Mouse (Mus musculus): ENCODE data around the gene Gpr108. TPM values are rescaled to one million over a fixed set of nuclear protein-coding genes. Genes with fewer than 3 reads are reported as not detected.
A peak's percentile ranks its signal among the peaks of the same experiment; 100 is the strongest.

Gpr108 gene
- polyA plus RNA-seq, 1 experiment from 2014 or later, result 61.7 TPM

- in situ Hi-C loops (cut with MboI; ENCODE audit: low pct_unique_long_range_greater_than_20kb), result no loop called here
- no peak for TF ChIP-seq CTCF (IDR thresholded peaks at IDR 0.05)
- DNase-seq (ENCODE audit: low read depth, low spot score), result no peak
- ATAC-seq, result no peak
- no peaks in the 10 kb centered on the region for H3K27me3 ChIP-seq
- POLR2A ChIA-PET, result no interaction called here
- CTCF ChIA-PET, result no interaction called here
Observed at GRCm38 (mm10) chr17:57260351-57260750, 12.1 kb upstream of the Gpr108 start.

DNA sequence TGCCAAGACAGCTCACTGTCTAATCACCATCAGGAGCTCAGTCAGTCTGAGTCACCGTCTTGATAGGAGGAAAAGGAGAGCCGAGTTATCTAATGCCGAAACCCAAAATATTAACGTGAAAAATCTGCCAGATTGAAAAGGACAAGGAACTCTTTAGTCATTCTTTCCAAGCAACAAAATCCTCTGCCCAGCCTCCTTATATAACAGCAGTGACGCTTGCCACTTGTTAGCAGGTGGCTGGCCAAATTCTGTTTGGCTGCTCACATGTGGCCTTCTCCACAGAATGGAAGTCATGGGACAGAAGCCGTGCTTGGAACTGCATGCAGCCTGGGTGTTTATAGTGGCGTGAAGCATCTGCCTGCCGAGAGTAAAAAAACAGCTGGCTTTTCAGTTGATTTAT, 11.5 kb upstream of the Gpr108 start:
- H3K27me3 ChIP-seq, result no peaks in the 10 kb centered on the region
- in situ Hi-C loops (cut with MboI; ENCODE audit: low pct_unique_long_range_greater_than_20kb), result no loop called here
- no peak for ATAC-seq
- ChIA-PET POLR2A (interaction anchor here (1.3 kb wide), 1 partner anchor 11 kb away, joined by 3 read pairs; no protein-coding TSS in a partner anchor), CTCF (interaction anchor here (0.8 kb wide), 1 partner anchor 17 kb away, joined by 3 read pairs; no protein-coding TSS in a partner anchor)
- no peak for TF ChIP-seq CTCF (IDR thresholded peaks at IDR 0.05)
- no peak for DNase-seq (ENCODE audit: low read depth, low spot score)

DNA sequence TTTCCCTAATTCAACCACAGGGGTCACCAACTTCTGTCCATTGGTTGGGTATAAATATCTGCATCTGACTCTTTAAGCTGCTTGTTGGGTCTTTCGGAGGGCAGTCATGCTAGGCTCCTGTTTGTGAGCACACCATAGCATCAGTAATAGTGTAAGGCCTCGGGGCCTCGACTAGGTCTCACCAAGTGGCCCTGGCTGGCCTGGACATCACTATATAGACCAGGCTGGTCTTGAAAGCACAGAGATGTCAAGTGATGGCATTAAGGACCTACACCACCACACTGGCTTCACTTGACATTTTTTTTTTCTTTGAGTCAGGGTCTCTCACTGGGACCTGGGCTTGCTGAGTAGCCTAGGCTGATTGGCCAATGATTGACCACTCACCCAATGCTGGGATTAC, 9.9 kb upstream of the Gpr108 start:
- in situ Hi-C loops (cut with MboI; ENCODE audit: low pct_unique_long_range_greater_than_20kb), result no loop called here
- no peaks in the 10 kb centered on the region for H3K27me3 ChIP-seq
- ATAC-seq, result no peak
- CTCF ChIA-PET, result interaction anchor here (1.2 kb wide), 1 partner anchor 14 kb away, joined by 3 read pairs; no protein-coding TSS in a partner anchor
- TF ChIP-seq CTCF (IDR thresholded peaks at IDR 0.05), result no peak
- POLR2A ChIA-PET, result interaction anchor here (1.3 kb wide), 1 partner anchor 13 kb away, joined by 3 read pairs; no protein-coding TSS in a partner anchor
- DNase-seq (ENCODE audit: low read depth, low spot score), result no peak

DNA sequence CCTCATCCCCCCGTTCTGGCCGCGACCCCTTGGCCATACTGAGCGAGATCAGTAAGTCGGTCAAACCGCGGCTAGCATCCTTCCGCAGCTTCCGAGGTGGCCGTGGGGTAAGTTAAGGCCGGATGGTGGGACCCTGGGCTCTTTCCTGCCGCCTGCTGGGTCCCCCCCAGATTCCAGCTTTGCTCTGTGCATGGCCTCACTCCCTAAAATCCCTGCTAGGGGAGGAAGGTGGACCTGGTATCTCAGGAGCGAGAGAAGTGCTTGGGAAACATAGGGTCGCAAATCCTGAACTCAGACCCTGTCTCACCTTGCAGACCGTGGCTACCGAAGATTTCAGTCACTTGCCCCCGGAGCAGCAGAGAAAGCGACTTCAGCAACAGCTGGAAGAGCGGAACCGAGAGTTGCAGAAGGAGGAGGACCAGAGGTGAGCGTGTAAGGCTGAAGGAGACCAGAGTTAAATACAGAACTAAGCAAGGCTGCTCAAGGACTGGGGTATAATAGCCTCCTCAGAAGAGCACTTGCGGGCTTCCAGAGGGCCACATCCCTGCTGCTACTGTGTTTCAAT, 8.8 kb upstream of the Gpr108 start:
- in situ Hi-C loops (cut with MboI; ENCODE audit: low pct_unique_long_range_greater_than_20kb), result no loop called here
- no peak for TF ChIP-seq CTCF (IDR thresholded peaks at IDR 0.05)
- DNase-seq (ENCODE audit: low read depth, low spot score), result no peak
- POLR2A ChIA-PET, result no interaction called here
- no peaks in the 10 kb centered on the region for H3K27me3 ChIP-seq
- ATAC-seq, result no peak
- CTCF ChIA-PET, result no interaction called here

GRCm38 (mm10) chr17:57255354-57255753, 7.1 kb upstream of the Gpr108 start:
- ChIA-PET CTCF (interaction anchor here (1.1 to 2.1 kb wide), 2 partner anchors 12 to 21 kb away, joined by 3 to 9 read pairs; no protein-coding TSS in a partner anchor), POLR2A (interaction anchor here (1.4 to 1.6 kb wide), 2 partner anchors 9 to 21 kb away, joined by 4 read pairs; no protein-coding TSS in a partner anchor)
- H3K27me3 ChIP-seq, result no peaks in the 10 kb centered on the region
- in situ Hi-C loops (cut with MboI; ENCODE audit: low pct_unique_long_range_greater_than_20kb), result no loop called here
- TF ChIP-seq CTCF (IDR thresholded peaks at IDR 0.05), result no peak
- ATAC-seq, result no peak
- DNase-seq (ENCODE audit: low read depth, low spot score), result no peak

DNA sequence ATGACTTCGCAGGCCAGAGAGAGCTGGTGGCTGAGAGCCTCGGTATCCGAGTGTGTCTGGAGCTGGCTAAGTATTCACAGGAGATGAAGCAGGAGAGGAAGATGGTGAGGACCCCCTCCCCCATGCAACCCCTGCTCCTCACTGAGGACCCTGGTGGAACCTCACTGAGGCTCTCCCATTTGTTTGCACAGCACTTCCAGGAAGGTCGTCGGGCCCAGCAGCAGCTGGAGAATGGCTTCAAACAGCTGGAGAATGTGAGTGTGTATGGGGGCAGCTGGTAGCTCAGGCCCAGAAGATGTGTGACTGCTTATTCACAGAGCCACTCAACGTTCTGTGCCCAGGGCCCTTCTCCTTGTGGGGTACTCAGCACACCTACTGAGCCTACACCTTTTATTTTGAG, 5.1 kb upstream of the Gpr108 start:
- in situ Hi-C loops (cut with MboI; ENCODE audit: low pct_unique_long_range_greater_than_20kb), result no loop called here
- TF ChIP-seq CTCF (IDR thresholded peaks at IDR 0.05), result no peak
- no peaks in the 10 kb centered on the region for H3K27me3 ChIP-seq
- DNase-seq (ENCODE audit: low read depth, low spot score) (no peak), ATAC-seq (no peak)
- ChIA-PET CTCF (interaction anchor here (0.8 to 1.7 kb wide), 3 partner anchors 23 to 81 kb away, joined by 3 to 5 read pairs (median 5); no protein-coding TSS in a partner anchor), POLR2A (interaction anchor here (0.8 kb wide), 1 partner anchor 23 kb away, joined by 3 read pairs; no protein-coding TSS in a partner anchor)

DNA sequence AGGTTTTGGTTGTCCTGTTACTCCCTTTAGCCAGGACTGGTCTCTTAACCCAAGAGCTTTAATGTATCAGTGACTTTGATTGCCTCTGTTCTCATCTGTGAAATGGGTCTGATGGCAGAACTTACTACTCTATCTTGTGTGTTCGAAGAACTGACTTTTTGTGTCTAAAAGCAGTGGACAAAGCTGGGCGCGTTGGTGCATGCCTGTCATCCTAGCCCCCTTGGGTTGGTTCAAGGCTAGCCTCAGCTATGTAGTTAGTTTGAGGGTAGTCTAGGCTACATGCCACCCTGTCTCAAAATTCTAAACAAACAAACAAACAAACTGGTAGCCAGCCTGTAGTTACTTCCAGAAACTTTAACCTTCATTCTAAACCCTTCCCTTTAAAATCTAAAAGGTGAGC, 3.2 kb upstream of the Gpr108 start:
- H3K27me3 ChIP-seq, result no peaks in the 10 kb centered on the region
- no peak for DNase-seq (ENCODE audit: low read depth, low spot score)
- ATAC-seq, result no peak
- in situ Hi-C loops (cut with MboI; ENCODE audit: low pct_unique_long_range_greater_than_20kb), result no loop called here
- POLR2A ChIA-PET, result no interaction called here
- CTCF ChIA-PET, result interaction anchor here (0.9 to 1.3 kb wide), 2 partner anchors 20 to 25 kb away, joined by 3 to 9 read pairs; no protein-coding TSS in a partner anchor
- no peak for TF ChIP-seq CTCF (IDR thresholded peaks at IDR 0.05)

DNA sequence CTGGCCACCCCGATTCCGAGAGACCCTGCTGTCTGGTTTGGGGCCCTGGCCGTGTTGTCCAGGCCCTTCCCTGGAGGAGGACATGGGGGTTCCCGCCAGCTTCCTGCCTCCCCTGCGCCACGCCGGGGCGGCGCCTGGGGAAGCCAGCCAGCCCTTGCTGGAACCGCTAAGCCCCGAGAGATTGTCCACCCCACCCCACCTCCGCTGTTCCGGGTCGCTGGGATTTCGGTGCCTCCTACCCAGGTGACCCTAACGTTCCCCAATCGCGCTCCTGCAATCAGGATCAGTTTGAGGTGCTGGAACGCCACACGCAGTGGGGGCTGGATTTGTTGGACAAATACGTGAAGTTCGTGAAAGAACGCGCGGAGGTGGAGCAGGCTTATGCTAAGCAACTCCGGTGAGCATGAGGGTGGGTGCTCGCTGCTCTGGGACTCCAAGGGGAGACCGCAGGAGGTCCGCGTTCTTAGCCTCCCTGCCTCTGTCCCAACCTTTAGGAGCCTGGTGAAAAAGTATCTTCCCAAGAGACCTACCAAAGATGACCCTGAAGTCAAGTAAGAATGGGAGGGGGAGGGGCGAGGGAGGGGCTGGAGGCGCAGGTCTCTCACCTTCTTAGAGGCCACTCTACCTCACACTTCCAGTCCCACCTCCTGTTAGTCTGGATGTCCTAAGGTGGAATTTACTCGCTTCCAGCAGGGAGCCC, 2.4 kb upstream of the Gpr108 start:
- no peak for DNase-seq (ENCODE audit: low read depth, low spot score)
- TF ChIP-seq CTCF (IDR thresholded peaks at IDR 0.05), result no peak
- POLR2A ChIA-PET, result interaction anchor here (1.4 kb wide), 1 partner anchor 25 kb away, joined by 3 read pairs; no protein-coding TSS in a partner anchor
- in situ Hi-C loops (cut with MboI; ENCODE audit: low pct_unique_long_range_greater_than_20kb), result no loop called here
- ATAC-seq, result no peak
- no peaks in the 10 kb centered on the region for H3K27me3 ChIP-seq
- CTCF ChIA-PET, result interaction anchor here (1.3 kb wide), 1 partner anchor 26 kb away, joined by 9 read pairs; no protein-coding TSS in a partner anchor

GRCm38 (mm10) chr17:57249186-57250181, 1.2 kb upstream of the Gpr108 start, which contains the start of gene Trip10:
Trip10 (plus strand) TSS chr17:57249455.
- ATAC-seq, result peak; percentile 42
- ChIA-PET CTCF (no interaction called here), POLR2A (interaction anchor here (1.1 to 1.4 kb wide), 2 partner anchors 13 to 26 kb away, joined by 3 read pairs; no protein-coding TSS in a partner anchor)
- TF ChIP-seq CTCF (IDR thresholded peaks at IDR 0.05), result no peak
- peak; percentile 54 for DNase-seq (ENCODE audit: low read depth, low spot score)
- H3K27me3 ChIP-seq, result no peaks in the 10 kb centered on the region
- in situ Hi-C loops (cut with MboI; ENCODE audit: low pct_unique_long_range_greater_than_20kb), result no loop called here

DNA sequence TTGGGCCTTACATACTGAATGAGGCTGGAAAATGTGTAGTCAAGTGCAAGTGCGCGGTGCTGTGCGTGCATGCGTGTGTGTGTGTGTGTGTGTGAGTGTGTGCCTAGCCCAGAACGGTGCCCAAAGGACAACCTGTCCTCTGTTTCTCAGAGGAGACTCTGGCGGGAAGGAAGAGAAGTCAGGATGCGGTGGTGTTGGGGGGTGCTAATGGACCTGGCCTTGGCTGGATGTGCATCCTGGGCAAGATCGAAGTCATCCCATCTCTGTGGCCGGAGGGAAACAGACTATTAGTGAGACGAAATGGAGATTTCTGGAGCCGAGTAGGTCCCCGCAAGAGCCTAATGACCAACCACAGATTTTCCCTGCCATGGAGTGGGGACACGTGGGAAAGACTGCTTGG, 525 bp upstream of the Gpr108 start:
- ChIA-PET CTCF (interaction anchor here (1.0 to 1.5 kb wide), 5 partner anchors 18 to 87 kb away, joined by 4 to 20 read pairs (median 5); no protein-coding TSS in a partner anchor), POLR2A (interaction anchor here (1.3 kb wide), 1 partner anchor 27 kb away, joined by 5 read pairs; no protein-coding TSS in a partner anchor)
- in situ Hi-C loops (cut with MboI; ENCODE audit: low pct_unique_long_range_greater_than_20kb), result no loop called here
- DNase-seq (ENCODE audit: low read depth, low spot score) (no peak), ATAC-seq (no peak)
- no peaks in the 10 kb centered on the region for H3K27me3 ChIP-seq
- TF ChIP-seq CTCF (IDR thresholded peaks at IDR 0.05), result no peak

All from Patski (cell line).